Mouse (Mus musculus) small intestine, adult 2 months (tissue): ENCODE data around the gene Fbxo10.

Experiments used
- CTCF ChIP-seq: fragments of 200-500 bp; IDR thresholded peaks from 2 replicates; pipeline ENCODE4 v1.5.1; 2012; ENCODE audit warnings: low read depth, mild to moderate bottlenecking, control low read depth, inconsistent platforms, low read length, moderate library complexity, mixed read lengths; ENCODE audit not compliant: insufficient replicate concordance, insufficient read length; ENCODE audit errors: extremely low read depth
- POLR2A ChIP-seq: fragments of 200-500 bp; IDR thresholded peaks from 2 replicates; pipeline ENCODE4 v1.6.1; 2012; ENCODE audit warnings: low read depth, mild to moderate bottlenecking, control low read depth, inconsistent platforms, low read length, moderate library complexity

DNA sequence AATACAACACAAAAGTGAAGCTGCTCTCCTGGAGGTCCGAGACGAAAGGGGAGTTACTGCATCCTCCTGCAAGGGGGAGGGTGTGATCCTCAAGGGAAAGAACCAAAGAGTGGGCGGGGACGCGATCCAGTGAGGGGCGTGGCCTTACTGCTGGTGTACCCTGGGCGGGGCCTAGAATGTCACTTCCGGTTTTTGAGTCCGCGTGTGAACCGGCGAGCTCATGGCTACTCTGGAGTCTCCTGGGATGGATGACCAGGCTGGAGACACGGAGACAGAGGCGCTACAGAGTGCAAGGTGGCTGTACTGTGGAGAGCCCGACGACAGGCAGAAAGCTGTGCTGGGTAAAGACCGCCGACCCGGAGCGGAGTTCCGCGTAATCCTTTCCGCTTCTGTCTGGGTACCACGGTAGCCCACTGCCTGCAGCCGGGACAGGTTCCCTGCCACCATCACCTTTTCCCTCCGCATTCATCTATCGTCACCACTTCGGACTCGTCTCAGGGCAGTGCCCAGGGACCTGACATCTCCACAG is 65.9 kb downstream of the Fbxo10 start, which contains the start of gene Polr1e:
- TF ChIP-seq CTCF (no peak), POLR2A (no peak)
